Mouse (Mus musculus) heart, postnatal 25 days (tissue): ENCODE data around the gene Ttc9b. TPM values are rescaled to one million over a fixed set of nuclear protein-coding genes. Genes with fewer than 3 reads are reported as not detected.
"Not testable (repeated sequence)": the region's sequence is repeated elsewhere in the genome, so short reads cannot be mapped to it uniquely, and the experiment has no call there.

Source experiments
- DNase-seq: peaks from one replicate; pipeline ENCODE4 v3.0.0; 2022; ENCODE audit warnings: low spot score
- intact Hi-C: fragments of 180-260 bp; cut with DNase I; formaldehyde crosslinking; loops from one replicate; pipeline ENCODE4 v1.15.1; 2025
- total RNA-seq, 2 experiments: library from RNA; stranded (reverse); gene quantifications; 2 replicates each; pipeline ENCODE4 v1.2.3; 2021

The Ttc9b gene
- total RNA-seq, 2 experiments from 2014 or later, result not detected

DNA sequence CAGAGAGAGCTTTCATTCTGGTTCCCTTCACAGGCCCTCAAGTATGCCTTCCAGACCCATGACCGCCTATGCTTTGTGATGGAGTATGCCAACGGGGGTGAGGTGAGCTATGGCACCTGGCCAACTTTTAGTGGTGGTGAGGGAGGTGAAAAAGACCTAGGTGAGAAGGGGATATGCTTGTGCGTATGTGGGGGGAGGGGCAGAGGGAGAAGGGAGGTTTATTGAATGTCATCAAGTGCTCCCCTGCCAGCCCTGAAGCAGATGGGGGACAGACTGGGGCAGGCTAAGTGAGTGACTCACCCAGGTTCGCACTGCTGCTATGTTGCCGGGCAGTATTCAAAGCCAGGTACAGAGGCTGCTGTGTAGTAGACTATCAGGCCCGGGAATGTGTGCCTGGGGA lies 20.5 kb upstream of the Ttc9b start:
- intact Hi-C loops, result no loop called here
- no peak for DNase-seq

DNA sequence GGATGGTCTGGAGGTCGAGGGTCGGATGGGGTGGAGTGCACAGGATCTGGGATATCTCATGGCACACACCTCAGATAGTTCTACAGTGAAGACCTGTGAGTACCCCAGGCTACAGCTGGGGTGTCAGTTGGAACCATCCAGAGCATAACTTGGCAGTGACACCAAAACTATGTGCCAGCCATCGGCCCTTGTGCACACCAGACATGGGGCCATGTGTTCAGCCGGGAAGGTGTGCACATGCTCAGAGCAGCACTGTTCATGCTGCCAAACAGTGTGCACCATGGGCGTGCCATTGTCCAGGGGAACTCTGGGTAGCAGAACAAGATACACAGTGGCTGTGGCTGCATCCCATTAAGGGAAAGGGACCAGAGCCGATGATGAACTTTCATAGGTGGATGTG lies 19.0 kb upstream of the Ttc9b start:
- no peak for DNase-seq
- intact Hi-C loops, result no loop called here

DNA sequence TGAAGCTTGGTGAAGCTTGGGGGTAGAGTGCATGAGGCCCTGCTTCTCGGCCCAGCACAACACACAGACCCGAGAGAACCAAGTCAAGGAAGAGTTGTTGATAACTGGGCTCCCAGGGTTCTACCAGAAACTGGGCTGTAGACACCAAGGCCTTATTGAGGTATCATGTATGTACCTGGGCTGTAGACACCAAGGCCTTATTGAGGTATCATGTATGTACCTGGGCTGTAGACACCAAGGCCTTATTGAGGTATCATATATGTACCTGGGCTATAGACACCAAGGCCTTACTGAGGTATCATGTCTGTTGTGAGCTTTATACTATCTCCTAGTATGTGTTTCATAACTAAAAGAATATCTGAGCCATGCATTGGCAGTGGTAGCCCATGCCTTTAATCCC lies 18.6 kb upstream of the Ttc9b start:
- intact Hi-C loops, DNase-seq: not testable (repeated sequence)

DNA sequence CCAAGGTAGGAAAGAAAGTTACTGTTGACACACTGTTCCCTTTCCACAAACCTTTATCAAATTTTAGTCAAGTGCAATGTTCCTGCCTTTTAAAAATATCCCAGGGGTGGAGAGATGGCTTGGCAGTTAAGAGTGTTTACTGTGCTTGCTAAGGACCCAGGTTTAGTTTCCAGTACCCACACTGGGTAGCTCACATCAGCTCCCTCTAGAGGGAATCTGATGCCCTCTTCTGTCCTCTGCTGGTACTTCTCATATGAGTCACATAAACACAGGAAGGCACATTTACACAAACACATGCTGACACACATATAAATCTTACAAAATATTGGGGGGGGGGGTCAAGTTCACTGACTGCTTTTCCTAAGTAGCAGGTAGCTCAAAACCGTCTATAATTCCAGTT lies 9.2 kb upstream of the Ttc9b start:
- DNase-seq, result no peak
- intact Hi-C loops, result no loop called here

DNA sequence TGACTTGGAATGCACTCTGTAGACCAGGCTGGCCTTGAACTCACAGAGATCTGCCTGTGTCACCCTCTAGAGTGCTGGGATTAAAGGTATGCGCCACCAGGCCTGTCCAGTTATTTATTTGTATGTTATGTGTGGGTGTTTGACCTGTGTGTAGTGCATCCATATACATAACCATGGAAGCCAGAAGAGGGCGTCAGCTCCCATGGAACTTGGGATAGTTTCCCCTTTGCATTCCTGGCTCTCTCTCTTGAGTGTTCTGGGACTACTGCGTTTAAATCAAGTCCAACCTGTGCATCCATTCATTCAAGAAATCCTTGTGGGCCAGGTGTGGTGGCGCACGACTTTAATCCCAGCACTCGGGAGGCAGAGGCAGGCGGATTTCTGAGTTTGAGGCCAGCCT lies 7.2 kb upstream of the Ttc9b start:
- DNase-seq, result no peak
- intact Hi-C loops, result no loop called here

DNA sequence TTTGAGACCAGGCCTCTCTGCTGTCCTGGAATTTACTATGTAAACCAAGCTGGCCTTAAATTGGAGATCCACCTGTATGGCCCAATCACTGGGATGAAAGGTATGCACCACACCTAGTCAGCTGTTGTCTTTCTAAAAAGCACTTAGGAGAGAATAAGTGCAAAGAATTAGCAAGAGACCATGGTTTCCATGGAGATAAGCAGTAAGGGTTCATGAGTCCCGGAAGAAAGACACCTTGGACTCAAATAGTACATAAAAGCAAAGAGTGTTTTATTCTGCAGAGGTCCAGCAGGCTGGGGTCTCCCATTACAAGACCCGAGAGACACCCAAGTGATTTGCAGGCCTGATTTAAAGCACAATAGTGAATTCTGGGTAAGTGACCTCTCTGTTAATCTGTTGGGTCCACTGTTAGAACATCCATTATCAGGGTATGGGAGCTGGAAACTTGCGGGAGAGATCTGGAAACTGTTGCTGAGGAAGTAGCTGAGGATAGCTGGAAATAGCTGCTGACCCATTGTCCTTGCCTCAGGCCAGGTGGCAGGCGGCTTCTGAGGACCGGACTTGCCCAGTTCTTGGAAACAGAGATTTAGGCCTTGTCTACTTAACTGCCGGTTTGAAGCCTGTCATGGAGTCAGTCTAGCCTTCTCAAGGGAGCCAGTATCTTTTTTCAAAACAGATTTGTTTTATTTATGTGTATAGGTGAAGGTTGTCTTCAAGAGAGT lies 6.3 kb upstream of the Ttc9b start:
- no peak for DNase-seq
- intact Hi-C loops, result no loop called here

DNA sequence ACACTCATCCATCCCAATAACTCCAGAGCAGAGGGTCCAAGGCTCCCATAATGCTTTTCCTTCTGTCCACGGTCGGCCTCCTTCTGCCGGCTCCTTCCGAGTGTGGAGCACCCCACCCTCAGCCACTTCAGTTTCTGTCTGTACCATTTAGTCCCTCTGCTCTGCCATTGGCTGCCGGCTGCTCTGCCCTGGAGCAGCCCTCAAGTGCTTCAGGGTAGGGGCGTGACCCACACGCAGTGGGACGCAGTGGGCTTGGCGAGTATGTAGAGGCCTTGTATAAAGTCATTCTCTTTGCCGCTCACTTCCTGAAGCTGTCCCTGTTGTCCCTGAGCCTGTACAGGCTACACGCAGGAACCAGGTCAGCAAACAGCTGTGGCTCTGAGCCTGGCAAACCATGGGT lies 4.0 kb upstream of the Ttc9b start:
- intact Hi-C loops, result loop anchor here (2.0 kb wide), 1 partner anchor 75 kb away; no protein-coding TSS in a partner anchor
- no peak for DNase-seq

DNA sequence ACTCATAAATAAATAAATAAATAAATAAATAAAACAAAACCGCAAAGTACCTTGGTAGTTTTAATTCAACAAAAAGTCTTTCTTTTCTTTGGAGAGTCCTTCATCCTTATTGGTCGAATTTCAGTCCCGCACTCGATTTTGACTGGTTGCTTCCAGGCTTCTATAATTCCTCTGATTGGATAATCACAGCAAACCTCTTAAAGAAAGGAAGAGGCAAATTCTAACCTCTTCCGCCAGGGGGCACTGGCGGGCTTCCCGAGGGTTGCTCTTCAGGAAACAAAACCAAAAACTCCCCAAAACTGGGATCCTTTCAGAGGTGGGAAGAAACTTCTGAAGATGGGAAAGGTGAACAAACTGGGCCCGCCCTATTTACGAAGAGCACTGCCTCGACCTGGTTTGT lies 2.8 kb upstream of the Ttc9b start:
- DNase-seq, result no peak
- intact Hi-C loops, result loop anchor here (1.0 to 2.0 kb wide), 2 partner anchors 34 to 74 kb away; no protein-coding TSS in a partner anchor

DNA sequence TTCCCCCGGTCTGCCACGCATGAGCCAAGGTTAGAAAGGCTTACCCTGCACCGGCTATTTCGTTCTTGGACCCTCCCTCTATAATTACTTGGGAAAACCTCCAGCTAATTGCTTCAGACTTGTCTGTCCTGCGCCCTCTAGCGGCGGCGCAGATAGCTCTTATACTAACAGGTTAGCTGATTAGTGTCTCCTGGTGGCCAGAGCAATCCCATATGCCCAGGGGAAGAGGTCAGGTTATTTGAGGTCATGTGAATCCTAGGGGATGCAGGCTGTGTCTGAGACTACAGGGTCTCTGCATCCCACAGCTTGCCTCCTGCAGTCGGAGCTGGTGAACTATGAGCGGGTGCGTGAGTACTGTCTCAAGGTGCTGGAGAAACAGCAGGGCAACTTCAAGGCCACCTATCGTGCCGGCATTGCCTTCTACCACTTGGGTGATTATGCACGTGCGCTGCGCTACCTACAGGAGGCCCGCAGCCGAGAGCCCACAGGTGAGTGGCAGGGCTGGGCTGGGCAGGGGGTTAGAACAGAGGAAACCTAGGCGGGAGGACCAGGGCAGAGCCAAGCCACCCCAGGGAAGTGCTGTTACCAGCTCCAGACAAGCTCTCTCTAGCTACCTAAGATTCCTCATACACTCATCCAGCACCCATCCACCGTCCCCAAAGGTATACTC lies 1.0 kb downstream of the Ttc9b start:
- intact Hi-C loops, result no loop called here
- DNase-seq, result no peak

DNA sequence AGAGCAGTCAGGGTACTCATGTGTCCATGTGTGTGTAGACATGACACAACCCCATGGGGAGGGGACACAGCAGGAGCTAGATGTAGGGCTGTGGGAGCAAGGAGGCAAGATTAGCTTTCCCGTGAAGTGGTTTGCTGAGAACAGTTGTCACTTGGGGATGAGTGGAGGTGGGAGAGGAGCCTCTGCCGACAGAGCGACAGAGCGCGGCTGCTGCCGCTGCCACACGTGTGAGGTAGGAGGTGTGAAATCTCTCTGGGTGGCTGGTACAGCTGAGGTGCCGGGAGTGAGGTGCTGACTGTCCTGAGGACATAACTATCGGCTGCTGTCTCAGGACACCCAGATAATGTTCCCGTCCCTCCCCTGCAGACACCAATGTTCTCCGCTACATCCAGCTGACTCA lies 1.8 kb downstream of the Ttc9b start:
- no peak for DNase-seq
- intact Hi-C loops, result no loop called here

DNA sequence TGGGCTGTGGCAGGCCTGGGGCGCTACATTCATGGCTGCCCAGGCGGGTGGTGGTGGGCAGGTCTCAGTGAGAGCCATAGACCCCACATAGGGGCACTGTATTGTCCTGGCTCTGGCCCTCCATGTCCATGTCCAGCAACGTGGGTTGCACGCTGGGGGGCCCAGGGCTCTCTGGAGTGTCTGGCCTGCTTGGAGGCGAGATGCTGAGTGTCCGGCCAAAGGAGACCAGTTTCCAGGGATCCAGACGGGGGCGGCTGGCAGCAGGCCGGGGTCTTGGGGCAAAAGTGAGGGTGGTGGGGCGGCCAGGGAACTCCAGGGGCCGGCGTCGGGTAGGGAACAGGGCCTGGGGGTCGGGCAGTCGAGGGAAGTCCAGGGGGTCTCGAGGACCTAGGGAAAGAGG lies 2.9 kb downstream of the Ttc9b start:
- DNase-seq, result no peak
- intact Hi-C loops, result no loop called here

DNA sequence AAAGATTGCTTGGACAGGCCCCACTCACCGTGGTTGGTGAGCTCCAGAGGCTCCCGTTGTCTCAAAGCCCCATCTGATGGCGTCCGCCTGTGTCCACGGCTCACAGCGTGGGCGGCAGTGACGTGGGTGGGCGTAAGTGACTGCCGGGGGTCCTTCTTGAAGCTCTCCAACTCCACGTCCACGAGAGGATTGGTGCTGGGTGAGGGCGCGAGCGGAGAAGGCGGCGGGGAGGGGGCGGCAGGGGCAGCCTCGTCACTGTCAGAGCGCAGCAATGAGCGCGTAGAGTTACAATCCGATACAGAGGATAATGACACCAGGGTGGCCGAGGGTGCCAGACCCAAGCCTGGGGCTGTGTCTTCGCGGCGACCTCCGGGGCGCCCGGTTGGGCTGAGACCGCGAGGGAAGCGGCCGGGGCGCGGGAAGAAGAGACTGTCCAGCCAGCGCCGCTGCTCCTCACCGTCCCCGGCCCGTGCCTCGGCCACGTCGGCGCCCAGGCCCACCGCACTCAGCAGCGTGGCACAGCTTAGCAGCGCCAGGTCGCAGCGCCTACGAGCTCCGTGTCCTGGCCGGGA lies 4.2 kb downstream of the Ttc9b start:
- intact Hi-C loops, result no loop called here
- no peak for DNase-seq

DNA sequence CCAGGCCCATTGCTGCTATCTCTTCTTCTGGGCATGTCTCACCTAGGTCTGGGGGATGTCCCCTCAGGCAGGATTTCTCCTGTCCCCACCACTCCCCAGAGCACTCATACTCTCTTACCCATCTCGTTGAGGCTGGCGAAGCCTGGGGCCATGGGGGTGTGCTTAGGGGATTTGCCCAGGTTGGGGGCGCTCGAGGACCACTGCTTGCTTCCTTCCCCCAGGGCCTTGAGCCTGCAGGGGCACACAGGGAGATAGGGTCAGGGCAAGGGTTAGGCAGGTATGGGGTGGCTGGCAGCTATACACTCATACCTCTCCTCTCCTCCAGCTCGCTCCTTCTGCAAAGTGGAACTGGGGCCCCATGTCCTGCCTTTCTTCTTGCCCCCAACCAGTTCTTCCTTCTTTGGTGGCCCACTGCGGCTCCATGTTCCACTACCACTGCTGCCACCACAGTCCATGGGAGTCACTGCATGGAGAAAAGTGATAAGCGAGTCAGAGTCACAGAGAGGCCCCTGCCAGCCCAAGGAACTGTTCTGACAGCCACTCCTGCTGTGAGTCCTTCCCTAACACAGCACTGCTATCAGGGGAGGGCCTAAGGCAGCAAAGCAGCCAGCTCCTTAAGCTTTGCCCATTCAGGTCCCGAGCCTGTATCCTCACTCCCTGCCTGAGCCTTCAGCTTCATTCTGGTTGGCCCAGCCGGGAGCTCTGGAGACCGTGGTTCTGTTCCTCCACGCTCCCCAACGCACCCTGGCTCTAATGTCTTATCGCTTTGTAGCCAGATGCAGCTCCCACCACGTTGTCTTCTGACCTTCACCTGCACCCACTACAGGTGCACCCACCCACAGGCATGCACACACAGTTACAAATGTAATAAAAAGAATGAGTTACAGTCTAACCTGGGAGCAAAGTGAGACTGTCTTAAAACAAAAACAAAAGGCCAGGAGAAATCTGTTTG lies 5.3 kb downstream of the Ttc9b start:
- intact Hi-C loops, result no loop called here
- DNase-seq, result no peak

DNA sequence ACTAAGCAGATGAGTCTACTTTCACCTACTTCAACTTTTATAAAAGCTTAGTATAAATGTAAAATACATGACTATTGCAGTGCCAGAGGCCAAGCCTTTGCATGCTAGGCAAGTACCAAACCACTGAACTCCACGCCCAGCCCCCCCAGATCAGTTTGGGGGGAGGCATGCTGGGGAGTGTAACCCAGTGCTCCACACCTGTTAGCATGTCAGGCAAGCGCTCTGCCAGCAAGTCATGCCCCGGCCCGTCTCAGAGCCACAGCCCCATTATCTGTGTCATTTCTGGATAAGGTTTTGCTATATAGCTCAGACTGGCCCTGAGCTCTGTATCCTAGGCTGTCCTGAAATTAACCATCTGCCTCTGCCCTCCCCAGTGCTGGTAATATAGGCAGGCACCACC lies 8.3 kb downstream of the Ttc9b start:
- no peak for DNase-seq
- intact Hi-C loops, result no loop called here

DNA sequence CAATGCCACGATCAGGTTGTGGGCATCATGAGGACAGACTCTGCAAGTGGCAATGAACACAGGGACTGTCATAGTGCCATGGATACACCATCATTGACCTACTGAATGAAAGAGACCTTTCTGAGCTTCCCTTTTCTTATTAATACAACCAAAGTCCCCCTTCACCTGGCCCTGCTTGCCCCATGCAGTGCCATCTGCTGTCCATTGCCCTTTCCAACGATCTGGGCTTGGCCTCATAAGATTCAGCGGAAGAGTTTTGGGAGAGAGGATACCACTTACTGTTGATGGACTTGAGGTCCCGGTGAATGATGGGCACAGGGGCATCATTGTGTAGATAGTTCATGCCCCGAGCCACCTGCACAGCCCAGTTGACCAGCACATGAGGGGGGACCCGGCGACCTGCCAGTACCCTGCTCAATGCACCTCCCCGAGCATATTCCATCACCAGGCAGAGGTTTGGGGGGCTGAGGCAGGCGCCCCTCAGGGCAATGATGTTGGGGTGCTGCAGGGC lies 19.4 kb downstream of the Ttc9b start:
- DNase-seq, result no peak
- intact Hi-C loops, result no loop called here

DNA sequence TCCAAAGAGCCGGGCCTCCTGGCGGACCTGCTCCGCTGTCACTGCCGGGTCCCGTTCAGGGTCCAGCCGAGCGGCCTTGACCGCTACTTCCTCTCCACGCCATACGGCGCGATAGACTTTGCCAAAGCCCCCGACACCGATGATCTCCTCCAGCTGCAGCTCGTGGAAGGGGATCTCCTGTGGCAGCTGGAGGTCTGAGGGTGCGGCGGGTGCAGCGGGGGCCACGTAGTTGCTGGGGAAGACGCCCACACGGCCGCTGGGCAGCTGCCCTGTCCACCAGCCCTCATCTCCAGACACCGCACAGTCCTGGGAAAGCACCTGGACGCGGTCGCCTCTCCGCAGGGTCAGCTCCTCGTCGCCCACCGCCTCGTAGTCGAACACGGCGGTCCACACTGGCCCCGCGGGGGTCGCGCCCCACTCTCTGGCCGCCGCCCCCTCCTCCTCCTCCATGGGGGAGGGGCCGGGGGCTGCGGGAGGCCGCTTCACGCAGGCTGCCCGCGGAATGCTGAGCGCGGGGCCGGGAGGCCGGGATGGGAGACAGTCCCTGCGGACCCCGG lies 19.9 kb downstream of the Ttc9b start:
- intact Hi-C loops, result loop anchor here (2.0 kb wide), 1 partner anchor 15 kb away; the partner anchor contains the start of gene Zfp607b
- DNase-seq, result no peak

DNA sequence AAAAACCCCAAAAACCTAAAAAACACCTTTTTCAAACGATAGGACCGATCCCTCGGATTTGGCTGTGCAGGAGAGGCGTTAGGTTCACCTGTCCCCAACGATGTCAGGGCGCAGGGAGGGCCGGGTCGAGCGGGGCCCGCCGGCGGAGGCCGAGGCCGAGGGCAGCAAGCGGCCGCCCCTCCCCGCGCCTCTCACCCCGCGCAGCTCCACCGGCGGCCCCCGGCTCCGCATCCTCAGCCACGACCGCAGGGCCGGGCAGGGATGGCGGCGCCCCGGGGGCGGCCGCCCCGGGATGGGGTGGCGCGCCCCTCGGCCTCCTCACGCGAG lies 20.4 kb downstream of the Ttc9b start:
- intact Hi-C loops, result loop anchor here (2.0 kb wide), 1 partner anchor 15 kb away; the partner anchor contains the start of gene Zfp607b

DNA sequence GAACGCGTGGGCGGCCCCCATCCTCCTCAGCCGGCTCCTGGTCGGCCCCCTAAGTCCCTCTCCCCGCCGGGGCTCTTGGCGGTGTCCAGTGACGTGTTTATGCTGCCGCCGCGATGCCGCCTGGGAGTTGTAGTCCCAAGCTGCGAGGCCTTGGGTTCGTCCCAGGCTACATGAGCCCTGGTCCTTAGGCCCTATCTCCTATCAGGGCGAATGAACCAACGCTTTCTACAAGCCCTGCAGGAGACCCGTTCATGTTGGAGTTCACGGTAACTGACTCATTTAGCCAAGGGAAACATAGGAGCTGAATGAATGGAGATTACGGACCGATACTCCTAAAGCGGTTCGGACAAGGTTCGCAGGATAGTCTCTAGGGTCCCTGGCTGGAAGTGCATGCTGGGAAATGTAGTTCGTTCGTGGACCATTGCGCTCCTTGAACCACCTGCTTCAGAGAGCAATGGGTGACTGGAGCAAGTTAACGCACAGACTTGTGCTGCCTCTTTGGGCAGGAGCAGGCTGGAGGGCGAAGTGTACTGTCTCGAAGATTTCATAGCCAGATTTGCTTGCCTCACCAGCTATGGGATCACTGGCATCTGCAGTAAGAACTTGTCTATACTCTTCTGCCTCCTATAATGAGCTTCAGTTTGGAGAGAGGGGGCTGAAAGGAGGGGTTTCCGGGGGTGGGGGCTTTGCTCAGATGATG lies 21.0 kb downstream of the Ttc9b start, which contains the start of gene Map3k10:
TSS of gene Map3k10 (minus strand) at position 77 of the 700 bp plus-strand sequence.
- intact Hi-C loops, result loop anchor here (2.0 kb wide), 1 partner anchor 14 kb away; the partner anchor contains the start of gene Zfp607b
- peak; percentile 87 for DNase-seq

More for the DNA sequence above, 20.4 kb downstream of the Ttc9b start:
- no peak for DNase-seq

DNA sequence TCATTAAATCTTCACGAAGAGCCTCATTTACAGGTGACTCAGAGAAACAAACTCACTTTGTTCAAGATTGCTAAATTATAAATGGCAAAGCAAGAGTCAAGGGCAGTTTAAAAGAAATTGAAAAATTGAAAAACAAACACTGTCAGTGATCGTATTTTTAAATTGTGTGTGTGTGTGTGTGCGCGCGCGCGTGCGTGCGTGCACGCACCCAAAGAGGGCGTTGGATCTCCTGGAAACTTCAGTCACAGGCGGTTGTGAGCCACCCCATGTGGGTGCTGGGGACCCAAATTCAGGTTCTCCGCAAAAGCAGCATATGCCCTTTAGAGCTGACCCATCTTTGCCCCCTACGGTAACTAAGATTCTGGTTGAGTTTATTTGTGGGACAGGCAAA lies 21.5 kb downstream of the Ttc9b start:
- no peak for DNase-seq
- intact Hi-C loops, result loop anchor here (2.0 kb wide), 1 partner anchor 14 kb away; the partner anchor contains the start of gene Zfp607b
